Mouse (Mus musculus): ENCODE results near the gene Traf3ip1. TPM values are rescaled to one million over a fixed set of nuclear protein-coding genes. Genes with fewer than 3 reads are reported as not detected.
A peak's percentile ranks its signal among the peaks of the same experiment; 100 is the strongest.
"Not testable (repeated sequence)": the region's sequence is repeated elsewhere in the genome, so short reads cannot be mapped to it uniquely, and the experiment has no call there.

Gene Traf3ip1
- polyA plus RNA-seq, 1 experiment from 2014 or later, result 8.4 TPM

- H3K4me1 ChIP-seq, result 0 out of 2 replicates have a peak, but pooled peaks cover 4% of the 10 kb centered on the region
- no peak for ATAC-seq (ENCODE audit: insufficient read depth, low FRiP score, low read depth)
- no peaks in the 10 kb centered on the region for H3K27me3 ChIP-seq (replicated peaks)
- H3K9ac ChIP-seq, result no peak overlapping the region
- H3K9me3 ChIP-seq, result no peaks in the 10 kb centered on the region
- no peaks in the 10 kb centered on the region for H3K36me3 ChIP-seq
- WGBS, result 82% methylated on average over 4 of the region's 4 CpGs
- no peak overlapping the region for H3K4me3 ChIP-seq (replicated peaks)
- no peak overlapping the region for H3K27ac ChIP-seq
- H3K4me2 ChIP-seq, result no peak overlapping the region
These were observed 24.5 kb upstream of the Traf3ip1 start for GRCm38 (mm10) chr1:91469888-91470419.

GRCm38 (mm10) chr1:91478145-91478544 is 16.3 kb upstream of the Traf3ip1 start:
- not testable (repeated sequence) for H3K4me3 ChIP-seq (replicated peaks); H3K27ac ChIP-seq; H3K9ac ChIP-seq; H3K27me3 ChIP-seq (replicated peaks); H3K9me3 ChIP-seq; H3K4me2 ChIP-seq; H3K36me3 ChIP-seq; H3K4me1 ChIP-seq; ATAC-seq (ENCODE audit: insufficient read depth, low FRiP score, low read depth)
- 91% methylated on average over 13 of the region's 13 CpGs for WGBS

GRCm38 (mm10) chr1:91478958-91479357 is 15.5 kb upstream of the Traf3ip1 start:
- no peak overlapping the region for H3K9ac ChIP-seq
- H3K4me2 ChIP-seq, result no peak overlapping the region
- peaks cover 4% of the 10 kb centered on the region; the same call in 1 of the 2 replicates for H3K4me1 ChIP-seq
- H3K4me3 ChIP-seq (replicated peaks), result no peak overlapping the region
- WGBS, result 88% methylated on average over 1 of the region's 1 CpGs
- H3K27ac ChIP-seq, result no peak overlapping the region
- no peaks in the 10 kb centered on the region for H3K36me3 ChIP-seq
- no peak for ATAC-seq (ENCODE audit: insufficient read depth, low FRiP score, low read depth)
- no peaks in the 10 kb centered on the region for H3K27me3 ChIP-seq (replicated peaks)
- no peaks in the 10 kb centered on the region for H3K9me3 ChIP-seq

GRCm38 (mm10) chr1:91482616-91483211 is 11.7 kb upstream of the Traf3ip1 start:
- H3K4me2 ChIP-seq, result no peak overlapping the region
- peaks cover 5% of the 10 kb centered on the region; the same call in 1 of the 2 replicates for H3K4me1 ChIP-seq
- ATAC-seq (ENCODE audit: insufficient read depth, low FRiP score, low read depth), result no peak
- H3K4me3 ChIP-seq (replicated peaks), result no peak overlapping the region
- WGBS, result 57% methylated on average over 7 of the region's 7 CpGs
- no peaks in the 10 kb centered on the region for H3K9me3 ChIP-seq
- no peak overlapping the region for H3K9ac ChIP-seq
- no peaks in the 10 kb centered on the region for H3K27me3 ChIP-seq (replicated peaks)
- H3K27ac ChIP-seq, result no peak overlapping the region
- no peaks in the 10 kb centered on the region for H3K36me3 ChIP-seq

- no peaks in the 10 kb centered on the region for H3K27me3 ChIP-seq (replicated peaks)
- H3K4me1 ChIP-seq, result peaks cover 5% of the 10 kb centered on the region; the same call in 1 of the 2 replicates
- H3K27ac ChIP-seq, result no peak overlapping the region
- WGBS, result 34% methylated on average over 10 of the region's 10 CpGs
- no peaks in the 10 kb centered on the region for H3K9me3 ChIP-seq
- no peak overlapping the region for H3K4me2 ChIP-seq
- H3K36me3 ChIP-seq, result no peaks in the 10 kb centered on the region
- no peak overlapping the region for H3K4me3 ChIP-seq (replicated peaks)
- no peak overlapping the region for H3K9ac ChIP-seq
- ATAC-seq (ENCODE audit: insufficient read depth, low FRiP score, low read depth), result peak; percentile 77; the same call in 1 of the 2 replicates
These were observed 11.0 kb upstream of the Traf3ip1 start for GRCm38 (mm10) chr1:91483304-91484010.

GRCm38 (mm10) chr1:91484011-91484346 is 10.5 kb upstream of the Traf3ip1 start:
- H3K9ac ChIP-seq, result no peak overlapping the region
- H3K4me2 ChIP-seq, result no peak overlapping the region
- H3K27me3 ChIP-seq (replicated peaks), result no peaks in the 10 kb centered on the region
- ATAC-seq (ENCODE audit: insufficient read depth, low FRiP score, low read depth), result no peak
- H3K4me3 ChIP-seq (replicated peaks), result no peak overlapping the region
- no peak overlapping the region for H3K27ac ChIP-seq
- peaks cover 5% of the 10 kb centered on the region; the same call in 1 of the 2 replicates for H3K4me1 ChIP-seq
- H3K9me3 ChIP-seq, result no peaks in the 10 kb centered on the region
- H3K36me3 ChIP-seq, result no peaks in the 10 kb centered on the region
- WGBS, result 71% methylated on average over 5 of the region's 5 CpGs

- Histone ChIP-seq H3K9me3 (no peaks in the 10 kb centered on the region), H3K27me3 (replicated peaks) (no peaks in the 10 kb centered on the region), H3K4me3 (replicated peaks) (no peak overlapping the region), H3K9ac (no peak overlapping the region), H3K27ac (no peak overlapping the region), H3K4me2 (no peak overlapping the region), H3K4me1 (peaks cover 5% of the 10 kb centered on the region; the same call in 1 of the 2 replicates), H3K36me3 (no peaks in the 10 kb centered on the region)
- 65% methylated on average over 3 of the region's 3 CpGs for WGBS
- no peak for ATAC-seq (ENCODE audit: insufficient read depth, low FRiP score, low read depth)
These were observed 9.0 kb upstream of the Traf3ip1 start for GRCm38 (mm10) chr1:91485422-91485821.

- no peak for ATAC-seq (ENCODE audit: insufficient read depth, low FRiP score, low read depth)
- Histone ChIP-seq H3K9ac (no peak overlapping the region), H3K27me3 (replicated peaks) (no peaks in the 10 kb centered on the region), H3K9me3 (no peaks in the 10 kb centered on the region), H3K4me1 (peaks cover 7% of the 10 kb centered on the region; the same call in 1 of the 2 replicates), H3K4me2 (no peak overlapping the region), H3K4me3 (replicated peaks) (no peak overlapping the region), H3K36me3 (no peaks in the 10 kb centered on the region), H3K27ac (no peak overlapping the region)
- WGBS, result 79% methylated on average over 3 of the region's 3 CpGs
These were observed 8.3 kb upstream of the Traf3ip1 start for GRCm38 (mm10) chr1:91486165-91486564.

- ATAC-seq (ENCODE audit: insufficient read depth, low FRiP score, low read depth), result peak; percentile 51; the same call in 1 of the 2 replicates
- Histone ChIP-seq H3K4me1 (peaks cover 8% of the 10 kb centered on the region), H3K4me2 (no peak overlapping the region), H3K4me3 (replicated peaks) (no peak overlapping the region), H3K27ac (peak overlapping the region; percentile 21; the same call in 1 of the 2 replicates), H3K9ac (no peak overlapping the region), H3K36me3 (no peaks in the 10 kb centered on the region), H3K9me3 (no peaks in the 10 kb centered on the region), H3K27me3 (replicated peaks) (no peaks in the 10 kb centered on the region)
- WGBS, result 44% methylated on average over 1 of the region's 1 CpGs
These were observed 4.1 kb upstream of the Traf3ip1 start for GRCm38 (mm10) chr1:91490322-91490721.

- Histone ChIP-seq H3K9ac (no peak overlapping the region), H3K4me3 (replicated peaks) (no peak overlapping the region), H3K9me3 (no peaks in the 10 kb centered on the region), H3K27me3 (replicated peaks) (no peaks in the 10 kb centered on the region), H3K36me3 (no peaks in the 10 kb centered on the region), H3K4me2 (no peak overlapping the region), H3K27ac (no peak overlapping the region), H3K4me1 (peaks cover 16% of the 10 kb centered on the region)
- no peak for ATAC-seq (ENCODE audit: insufficient read depth, low FRiP score, low read depth)
- WGBS, result 54% methylated on average over 2 of the region's 2 CpGs
These were observed 1.7 kb upstream of the Traf3ip1 start for GRCm38 (mm10) chr1:91492740-91493139.

- H3K4me2 ChIP-seq, result peak overlapping the region; percentile 77
- H3K4me1 ChIP-seq, result peaks cover 16% of the 10 kb centered on the region
- H3K27me3 ChIP-seq (replicated peaks), result no peaks in the 10 kb centered on the region
- no peak overlapping the region for H3K27ac ChIP-seq
- H3K36me3 ChIP-seq, result no peaks in the 10 kb centered on the region
- no peak for ATAC-seq (ENCODE audit: insufficient read depth, low FRiP score, low read depth)
- WGBS, result 41% methylated on average over 3 of the region's 3 CpGs
- H3K9ac ChIP-seq, result no peak overlapping the region
- no peaks in the 10 kb centered on the region for H3K9me3 ChIP-seq
- H3K4me3 ChIP-seq (replicated peaks), result peak overlapping the region; percentile 81
These were observed 509 bp upstream of the Traf3ip1 start for GRCm38 (mm10) chr1:91493938-91494337.

GRCm38 (mm10) chr1:91495321-91495720 is 874 bp downstream of the Traf3ip1 start:
- Histone ChIP-seq H3K4me2 (peak overlapping the region; percentile 77), H3K9me3 (no peaks in the 10 kb centered on the region), H3K4me3 (replicated peaks) (peak overlapping the region; percentile 81), H3K9ac (peak overlapping the region; percentile 50; the same call in 1 of the 2 replicates), H3K27ac (no peak overlapping the region), H3K27me3 (replicated peaks) (no peaks in the 10 kb centered on the region), H3K4me1 (peaks cover 16% of the 10 kb centered on the region), H3K36me3 (no peaks in the 10 kb centered on the region)
- 41% methylated on average over 5 of the region's 5 CpGs for WGBS
- ATAC-seq (ENCODE audit: insufficient read depth, low FRiP score, low read depth), result no peak
